In genomic region chr2:76928816-76929215, GRCm38 (mm10) we compare ENCODE assay signal across 11 mouse cellular contexts. TPM values are rescaled to one million over a fixed set of nuclear protein-coding genes. Genes with fewer than 3 reads are reported as not detected.
DNase-seq lines count a peak whose midpoint lies in the region; ATAC-seq lines count a peak whose summit lies in the region.
"Had no signal": no experiment of that assay in that cellular context is flagged by ENCODE, and none has a peak within 500 bp of the region (broad histone marks: within the 10 kb centered on the region; RNA-seq: fewer than 3 reads in every experiment).

No protein-coding gene starts in this region.

- 20% methylated on average over 3 of the region's 3 CpGs for WGBS in heart, embryonic 15.5 days

- H3K4me3 ChIP-seq in heart, embryonic 15.5 days, result no peak overlapping the region
- H3K4me3 ChIP-seq in megakaryocyte, embryonic 14.5 days (replicated peaks), result peak overlapping the region; percentile 38

- H3K4me1 ChIP-seq in heart, embryonic 15.5 days (replicated peaks), result peaks cover 20% of the 10 kb centered on the region
- no peaks in the 10 kb centered on the region for H3K4me1 ChIP-seq in megakaryocyte, embryonic 14.5 days

- no peaks in the 10 kb centered on the region for H3K9me3 ChIP-seq in heart, embryonic 15.5 days (replicated peaks)
- H3K9me3 ChIP-seq in megakaryocyte, embryonic 14.5 days, result 0 out of 2 replicates have a peak, but pooled peaks cover under 1% of the 10 kb centered on the region

- H3K36me3 ChIP-seq in heart, embryonic 15.5 days, result peaks cover 65% of the 10 kb centered on the region
- no peaks in the 10 kb centered on the region for H3K36me3 ChIP-seq in megakaryocyte, embryonic 14.5 days (replicated peaks; ENCODE audit: low read length)

- DNase-seq in heart, adult 11 months, result no peak
- peak; percentile 54 for DNase-seq in cerebellum, adult 8-10 months
- DNase-seq in urinary bladder, postnatal 25 days (ENCODE audit: low spot score), result no peak
- DNase-seq: gastrocnemius, postnatal 36 days; lung, embryonic 14.5 days; thymus, postnatal 14 days had no signal

- no peaks in the 10 kb centered on the region for H3K27me3 ChIP-seq in heart, embryonic 15.5 days
- H3K27me3 ChIP-seq in megakaryocyte, embryonic 14.5 days (replicated peaks), result no peaks in the 10 kb centered on the region
- H3K27me3 ChIP-seq: CH12.LX had no signal

- no peak overlapping the region for H3K4me2 ChIP-seq in heart, embryonic 15.5 days
- H3K4me2 ChIP-seq: lung, embryonic 14.5 days had no signal

- ATAC-seq in heart, embryonic 15.5 days (replicated peaks; ENCODE audit: insufficient number of reproducible peaks, insufficient read depth, low FRiP score, low read depth), result no peak
- no peak for ATAC-seq in megakaryocyte, adult 5-6 weeks (ENCODE audit: poor library complexity, severe bottlenecking)
- no peak for ATAC-seq in erythroblast, adult 5-6 weeks (replicated peaks; ENCODE audit: low FRiP score, poor library complexity, severe bottlenecking)

- H3K27ac ChIP-seq in heart, embryonic 15.5 days, result peak overlapping the region; percentile 17; the same call in 1 of the 2 replicates

- no peak overlapping the region for H3K9ac ChIP-seq in heart, embryonic 15.5 days
- H3K9ac ChIP-seq: lung, embryonic 14.5 days had no signal

RNA-seq across cellular contexts. Expression of gene Ttn, which starts 53.5 kb away (rescaled TPM):
- polyA plus RNA-seq in heart, embryonic 15.5 days (2015; fragmentation: Nextera tagmentation; extraction: Ambion mirVana), result 583 and 694 TPM in 2 replicates
- polyA plus RNA-seq in megakaryocyte, embryonic 14.5 days (2012; ENCODE audit: insufficient read depth, low replicate concordance), result 0.04 TPM in 1 of 2 replicates, not detected in the other
- 0.02 TPM in 2 replicates for total RNA-seq in megakaryocyte, adult 5-6 weeks (2015)
- total RNA-seq in megakaryocyte, adult 5-6 weeks (2017), result 0.04 and 0.11 TPM in 2 replicates
- not detected in 2 replicates for total RNA-seq in erythroblast, adult 5-6 weeks (2015; ENCODE audit: low replicate concordance)
- total RNA-seq in erythroblast, adult 5-6 weeks (2017; ENCODE audit: low replicate concordance), result under 0.01 and 0.14 TPM in 2 replicates
